Mouse (Mus musculus): ENCODE data around the gene Col23a1. TPM values are rescaled to one million over a fixed set of nuclear protein-coding genes. Genes with fewer than 3 reads are reported as not detected.

The Col23a1 gene
- total and polyA plus RNA-seq, 2 experiments from 2014 or later = 3.2 to 12.6 TPM

DNA sequence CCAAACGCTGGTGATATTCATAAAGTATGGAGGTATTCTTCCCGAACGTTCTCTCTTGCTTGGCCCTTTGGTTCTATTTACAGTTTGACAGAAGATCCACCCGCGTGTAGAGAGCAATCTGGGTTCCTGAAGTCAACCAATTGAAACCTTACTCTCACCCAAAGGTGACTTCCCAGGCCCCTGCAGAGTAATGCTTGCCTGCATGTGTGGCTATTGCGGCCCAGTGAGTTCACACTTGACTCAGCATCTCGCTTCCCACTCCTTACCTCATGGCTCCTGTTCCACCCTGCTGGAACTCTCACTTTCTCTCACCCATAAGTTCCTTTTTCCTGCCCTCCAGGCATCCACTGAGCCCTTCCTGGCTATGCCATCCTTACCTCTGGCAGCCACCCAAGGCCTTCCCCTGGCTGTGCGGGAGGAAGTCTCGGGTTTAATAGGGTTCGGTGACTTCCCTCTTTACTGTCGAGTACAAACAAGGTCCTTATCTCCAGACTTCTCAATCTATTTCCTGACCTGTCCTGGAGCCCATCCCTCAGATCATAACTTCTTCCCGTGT, 38.7 kb downstream of the Col23a1 start:
- H3K27ac ChIP-seq (ENCODE audit: low read depth, low read length) = no peak overlapping the region
- H3K4me3 ChIP-seq (ENCODE audit: low read depth, low read length) = no peak overlapping the region
- H3K9me3 ChIP-seq (ENCODE audit: low read length) = no peaks in the 10 kb centered on the region
- H3K4me2 ChIP-seq (ENCODE audit: low read depth) = no peak overlapping the region
- H3K4me1 ChIP-seq (ENCODE audit: insufficient read depth) = no peaks in the 10 kb centered on the region
- DNase-seq (no peak), ATAC-seq (no peak)
- H3K36me3 ChIP-seq (ENCODE audit: insufficient read depth) = no peaks in the 10 kb centered on the region
- H3K9ac ChIP-seq = no peak overlapping the region
- 87% methylated on average over 12 of the region's 12 CpGs for WGBS
- no peak for TF ChIP-seq CTCF (IDR thresholded peaks at IDR 0.05; ENCODE audit: low read depth)
- H3K27me3 ChIP-seq (ENCODE audit: insufficient read depth, low read length) = no peaks in the 10 kb centered on the region

DNA sequence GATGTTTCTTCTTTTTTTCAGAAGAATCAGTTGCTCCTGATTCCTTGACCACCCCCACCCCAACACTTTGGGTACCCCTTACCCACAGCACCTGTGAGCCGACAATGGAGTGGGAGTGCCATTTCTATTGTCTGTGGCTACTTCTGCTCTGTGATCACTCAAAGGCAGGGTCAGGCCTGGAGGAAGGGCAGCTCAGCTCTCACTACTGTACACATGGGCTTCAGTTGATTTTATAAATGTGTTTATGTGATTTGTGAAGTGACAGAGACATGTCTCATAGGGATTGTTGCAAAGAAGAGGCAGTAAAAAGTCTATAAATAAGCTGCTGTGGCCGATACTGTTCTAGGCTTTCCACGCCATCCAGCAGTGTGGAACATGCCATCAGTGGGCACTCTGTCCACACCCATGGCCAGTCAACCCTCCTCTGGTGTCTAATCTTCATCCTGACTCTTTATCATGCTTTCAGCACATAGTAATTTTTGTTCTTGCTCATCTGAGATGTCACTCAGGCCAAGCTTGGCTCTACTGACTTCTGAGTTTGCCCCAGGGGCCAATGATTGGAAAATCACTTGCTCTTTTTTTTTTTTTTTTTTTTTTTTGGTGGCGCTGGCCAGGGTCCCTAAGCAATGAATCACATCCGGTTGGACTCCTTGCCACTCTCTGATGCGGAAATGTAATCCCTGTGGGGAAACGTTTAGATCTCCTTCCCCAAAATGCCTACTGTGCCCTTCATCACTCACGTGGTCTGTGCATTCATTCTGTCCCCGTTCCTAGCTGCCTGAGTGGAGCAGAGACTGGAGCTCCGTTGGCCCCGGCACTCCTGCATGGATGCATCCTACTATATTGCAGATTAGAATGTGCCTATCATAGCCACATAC, 40.4 kb downstream of the Col23a1 start:
- Histone ChIP-seq H3K27me3 (ENCODE audit: insufficient read depth, low read length) (no peaks in the 10 kb centered on the region), H3K4me1 (ENCODE audit: insufficient read depth) (no peaks in the 10 kb centered on the region), H3K9ac (no peak overlapping the region), H3K9me3 (ENCODE audit: low read length) (no peaks in the 10 kb centered on the region), H3K27ac (ENCODE audit: low read depth, low read length) (no peak overlapping the region), H3K4me3 (ENCODE audit: low read depth, low read length) (no peak overlapping the region), H3K4me2 (ENCODE audit: low read depth) (no peak overlapping the region), H3K36me3 (ENCODE audit: insufficient read depth) (no peaks in the 10 kb centered on the region)
- WGBS = 76% methylated on average over 11 of the region's 11 CpGs
- TF ChIP-seq CTCF (IDR thresholded peaks at IDR 0.05; ENCODE audit: low read depth) = no peak
- DNase-seq (no peak), ATAC-seq (no peak)

DNA sequence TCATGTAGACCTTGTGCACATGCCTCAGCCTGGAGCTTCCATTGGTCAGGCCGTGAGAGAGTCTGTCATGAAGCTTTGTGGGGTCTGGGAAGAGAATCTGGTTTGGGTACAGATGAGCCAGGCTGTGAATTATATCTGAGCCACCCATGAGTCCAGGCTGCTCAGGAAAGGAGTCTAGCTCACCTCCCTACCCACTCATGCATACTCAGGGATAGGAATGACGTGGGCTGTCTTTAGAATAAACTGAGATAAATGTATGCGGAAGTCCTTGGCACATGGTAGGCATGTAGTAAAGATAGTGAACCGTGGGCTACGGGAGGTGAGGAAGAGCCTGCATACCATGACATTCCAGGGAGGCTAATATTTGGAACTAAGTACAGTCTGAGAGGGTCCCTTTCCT, 44.3 kb downstream of the Col23a1 start:
- 82% methylated on average over 5 of the region's 5 CpGs for WGBS
- Histone ChIP-seq H3K36me3 (ENCODE audit: insufficient read depth) (no peaks in the 10 kb centered on the region), H3K4me2 (ENCODE audit: low read depth) (no peak overlapping the region), H3K9me3 (ENCODE audit: low read length) (no peaks in the 10 kb centered on the region), H3K4me3 (ENCODE audit: low read depth, low read length) (no peak overlapping the region), H3K4me1 (ENCODE audit: insufficient read depth) (no peaks in the 10 kb centered on the region), H3K27me3 (ENCODE audit: insufficient read depth, low read length) (no peaks in the 10 kb centered on the region), H3K9ac (no peak overlapping the region), H3K27ac (ENCODE audit: low read depth, low read length) (no peak overlapping the region)
- DNase-seq (no peak), ATAC-seq (no peak)
- TF ChIP-seq CTCF (IDR thresholded peaks at IDR 0.05; ENCODE audit: low read depth) = no peak

DNA sequence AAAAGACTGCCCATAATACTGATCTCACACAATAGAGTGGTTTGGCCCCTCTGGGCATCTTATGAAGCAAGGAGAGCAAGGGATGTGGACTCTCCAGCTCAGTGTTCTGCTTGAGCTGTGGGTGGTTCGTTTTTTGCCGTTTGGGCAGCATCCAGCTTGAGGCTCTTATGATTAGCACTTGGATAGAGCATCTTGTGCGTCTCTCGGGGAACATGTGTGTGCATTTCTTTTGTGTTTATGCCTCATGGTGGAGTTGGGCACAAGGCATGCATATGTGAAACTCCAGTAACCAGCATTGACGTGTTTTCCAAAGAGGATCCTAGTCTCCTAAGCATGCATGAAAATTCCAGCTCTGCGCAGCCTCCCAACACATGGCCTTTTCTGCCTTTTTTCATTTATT, 47.9 kb downstream of the Col23a1 start:
- H3K27ac ChIP-seq (ENCODE audit: low read depth, low read length) = no peak overlapping the region
- ATAC-seq (peak; percentile 57), DNase-seq (peak; percentile 56)
- no peak overlapping the region for H3K4me3 ChIP-seq (ENCODE audit: low read depth, low read length)
- no peaks in the 10 kb centered on the region for H3K27me3 ChIP-seq (ENCODE audit: insufficient read depth, low read length)
- no peaks in the 10 kb centered on the region for H3K9me3 ChIP-seq (ENCODE audit: low read length)
- TF ChIP-seq CTCF (IDR thresholded peaks at IDR 0.05; ENCODE audit: low read depth) = no peak
- 56% methylated on average over 6 of the region's 6 CpGs for WGBS
- no peaks in the 10 kb centered on the region for H3K4me1 ChIP-seq (ENCODE audit: insufficient read depth)
- no peaks in the 10 kb centered on the region for H3K36me3 ChIP-seq (ENCODE audit: insufficient read depth)
- no peak overlapping the region for H3K4me2 ChIP-seq (ENCODE audit: low read depth)
- no peak overlapping the region for H3K9ac ChIP-seq

DNA sequence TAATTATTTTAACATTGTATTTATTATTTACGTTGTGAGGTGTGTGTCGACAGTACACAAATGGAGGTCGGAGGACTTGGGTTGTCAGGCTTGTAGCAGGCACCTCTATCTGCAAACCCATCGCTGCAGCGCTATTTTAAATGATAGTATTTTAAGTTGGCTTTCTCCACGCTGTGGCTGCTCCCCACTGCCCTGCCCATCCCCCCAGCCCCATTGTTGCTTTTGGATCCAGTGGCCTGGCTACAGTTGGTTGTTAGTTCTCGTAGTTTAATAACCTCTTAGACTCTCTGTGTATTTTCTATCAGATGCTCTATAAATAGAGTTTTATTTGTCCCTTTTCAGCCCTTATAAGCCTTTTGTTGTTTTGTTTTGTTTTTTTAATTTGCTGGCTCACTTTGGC, 48.7 kb downstream of the Col23a1 start:
- Histone ChIP-seq H3K36me3 (ENCODE audit: insufficient read depth) (no peaks in the 10 kb centered on the region), H3K9ac (no peak overlapping the region), H3K27me3 (ENCODE audit: insufficient read depth, low read length) (no peaks in the 10 kb centered on the region), H3K4me1 (ENCODE audit: insufficient read depth) (0 out of 2 replicates have a peak, but pooled peaks cover 6% of the 10 kb centered on the region), H3K4me2 (ENCODE audit: low read depth) (no peak overlapping the region), H3K27ac (ENCODE audit: low read depth, low read length) (no peak overlapping the region), H3K4me3 (ENCODE audit: low read depth, low read length) (no peak overlapping the region), H3K9me3 (ENCODE audit: low read length) (no peaks in the 10 kb centered on the region)
- DNase-seq (no peak), ATAC-seq (no peak)
- WGBS = 69% methylated on average over 7 of the region's 7 CpGs
- TF ChIP-seq CTCF (IDR thresholded peaks at IDR 0.05; ENCODE audit: low read depth) = no peak

DNA sequence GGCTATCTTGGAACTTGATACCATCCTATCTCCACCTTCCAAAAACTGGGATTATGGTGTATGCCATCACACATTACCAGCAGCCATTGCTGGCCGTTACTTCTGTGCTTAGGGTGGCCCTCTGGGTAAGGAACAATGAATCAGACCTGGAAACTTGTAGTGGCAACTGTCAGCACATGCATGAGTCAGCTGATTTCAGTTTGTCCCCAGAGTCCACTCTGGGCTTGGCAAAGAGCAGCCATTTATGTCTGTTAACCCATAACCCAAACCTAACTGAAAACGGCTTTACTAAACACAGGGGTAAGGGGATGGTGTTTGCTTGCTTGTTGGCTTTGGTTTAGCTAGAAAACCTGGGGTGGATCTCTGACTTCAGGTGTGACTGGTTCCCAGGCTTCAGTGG, 51.4 kb downstream of the Col23a1 start:
- Histone ChIP-seq H3K4me3 (ENCODE audit: low read depth, low read length) (no peak overlapping the region), H3K27me3 (ENCODE audit: insufficient read depth, low read length) (no peaks in the 10 kb centered on the region), H3K4me1 (ENCODE audit: insufficient read depth) (0 out of 2 replicates have a peak, but pooled peaks cover 7% of the 10 kb centered on the region), H3K9ac (no peak overlapping the region), H3K9me3 (ENCODE audit: low read length) (no peaks in the 10 kb centered on the region), H3K4me2 (ENCODE audit: low read depth) (no peak overlapping the region), H3K27ac (ENCODE audit: low read depth, low read length) (no peak overlapping the region), H3K36me3 (ENCODE audit: insufficient read depth) (no peaks in the 10 kb centered on the region)
- DNase-seq (no peak), ATAC-seq (no peak)
- WGBS = 81% methylated on average over 2 of the region's 2 CpGs
- no peak for TF ChIP-seq CTCF (IDR thresholded peaks at IDR 0.05; ENCODE audit: low read depth)

DNA sequence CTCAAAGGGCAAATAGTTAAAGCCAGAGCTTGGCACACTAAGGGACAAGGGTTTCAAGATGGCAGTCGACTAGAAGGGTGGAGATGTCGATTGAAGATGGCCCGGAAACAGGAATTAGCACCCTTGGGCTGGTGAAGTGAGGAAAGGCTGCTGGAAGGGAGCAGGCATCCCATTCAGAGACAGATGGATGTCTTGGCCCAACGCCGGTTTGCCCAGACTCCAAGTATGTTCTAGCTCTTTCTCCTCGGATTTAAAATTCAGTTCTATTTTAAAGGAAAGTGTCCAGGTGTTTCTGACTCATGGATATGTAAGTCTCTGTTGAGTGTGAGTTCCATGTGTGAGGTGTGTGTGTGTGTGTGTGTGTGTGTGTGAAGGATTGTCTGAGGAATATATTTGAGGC, 53.1 kb downstream of the Col23a1 start:
- Histone ChIP-seq H3K36me3 (ENCODE audit: insufficient read depth) (no peaks in the 10 kb centered on the region), H3K4me3 (ENCODE audit: low read depth, low read length) (no peak overlapping the region), H3K4me2 (ENCODE audit: low read depth) (no peak overlapping the region), H3K27me3 (ENCODE audit: insufficient read depth, low read length) (no peaks in the 10 kb centered on the region), H3K9me3 (ENCODE audit: low read length) (no peaks in the 10 kb centered on the region), H3K9ac (no peak overlapping the region), H3K4me1 (ENCODE audit: insufficient read depth) (0 out of 2 replicates have a peak, but pooled peaks cover 7% of the 10 kb centered on the region), H3K27ac (ENCODE audit: low read depth, low read length) (0 out of 2 replicates have a peak overlapping the region, but pooled peaks have one; percentile 21)
- DNase-seq (peak; percentile 85), ATAC-seq (peak; percentile 83)
- whole genome bisulfite sequencing = 65% methylated on average over 6 of the region's 6 CpGs
- no peak for TF ChIP-seq CTCF (IDR thresholded peaks at IDR 0.05; ENCODE audit: low read depth)

Data from forebrain, postnatal 0 days (tissue).